Mouse (Mus musculus) forebrain, embryonic 13.5 days (tissue): Measurements from ENCODE around the gene Dip2c. TPM values are rescaled to one million over a fixed set of nuclear protein-coding genes. Genes with fewer than 3 reads are reported as not detected.

Source experiments
- ATAC-seq: fragments of 200-750 bp; cut with Nextera tagmentation; 2 replicates; pipeline ENCODE4 v1.8.0; 2017
- H3K27ac ChIP-seq: fragments of 300-500 bp; sonication (generic); 2 replicates; pipeline ENCODE4 v1.5.1; 2015; ENCODE audit warnings: inconsistent platforms, mild to moderate bottlenecking, moderate library complexity
- H3K27me3 ChIP-seq: fragments of 300-500 bp; sonication (generic); 2 replicates; pipeline ENCODE4 v1.6.1; 2015; ENCODE audit warnings: mild to moderate bottlenecking, inconsistent platforms
- H3K36me3 ChIP-seq: fragments of 300-500 bp; sonication (generic); 2 replicates; pipeline ENCODE4 v1.6.1; 2015; ENCODE audit warnings: mild to moderate bottlenecking, inconsistent platforms; ENCODE audit not compliant: poor library complexity, severe bottlenecking
- H3K4me1 ChIP-seq: fragments of 300-500 bp; sonication (generic); 2 replicates; pipeline ENCODE4 v1.6.1; 2015; ENCODE audit warnings: inconsistent platforms
- H3K4me2 ChIP-seq: fragments of 300-500 bp; sonication (generic); 2 replicates; pipeline ENCODE4 v1.6.1; 2015; ENCODE audit warnings: inconsistent platforms, mild to moderate bottlenecking, moderate library complexity
- H3K4me3 ChIP-seq: fragments of 300-500 bp; sonication (generic); 2 replicates; pipeline ENCODE4 v1.5.1; 2015; ENCODE audit warnings: mild to moderate bottlenecking, inconsistent platforms
- H3K9ac ChIP-seq: fragments of 300-500 bp; sonication (generic); 2 replicates; pipeline ENCODE4 v1.6.1; 2015; ENCODE audit warnings: mild to moderate bottlenecking, inconsistent platforms
- H3K9me3 ChIP-seq: fragments of 300-500 bp; sonication (generic); replicated peaks from 2 replicates; pipeline ENCODE4 v1.6.1; 2016; ENCODE audit warnings: inconsistent platforms
- WGBS: fragments of 180-500 bp; shearing (Covaris S2); methylation state at CpG from one replicate; pipeline ENCODE4 v1.1.7; 2015; 5-methylcytosine and 5-hydroxymethylcytosine counted together
- polyA plus RNA-seq: library from polyadenylated mRNA; unstranded; fragments of >200 nt; fragmentation: Nextera tagmentation; extraction: Ambion mirVana; gene quantifications from 2 replicates; pipeline ENCODE4 v1.2.1, GENCODE M21; 2015

Gene Dip2c
- polyA plus RNA-seq, 1 experiment from 2014 or later, result 7.2 TPM

- H3K4me2 ChIP-seq, result no peak overlapping the region
- WGBS, result 93% methylated on average over 1 of the region's 1 CpGs
- H3K36me3 ChIP-seq, result no peaks in the 10 kb centered on the region
- no peaks in the 10 kb centered on the region for H3K27me3 ChIP-seq
- H3K27ac ChIP-seq, result no peak overlapping the region
- no peaks in the 10 kb centered on the region for H3K4me1 ChIP-seq
- ATAC-seq, result no peak
- no peak overlapping the region for H3K9ac ChIP-seq
- no peak overlapping the region for H3K4me3 ChIP-seq
- 0 out of 2 replicates have a peak, but pooled peaks cover 3% of the 10 kb centered on the region for H3K9me3 ChIP-seq
Observed at GRCm38 (mm10) chr13:9429884-9430283, 153.6 kb downstream of the Dip2c start.

DNA sequence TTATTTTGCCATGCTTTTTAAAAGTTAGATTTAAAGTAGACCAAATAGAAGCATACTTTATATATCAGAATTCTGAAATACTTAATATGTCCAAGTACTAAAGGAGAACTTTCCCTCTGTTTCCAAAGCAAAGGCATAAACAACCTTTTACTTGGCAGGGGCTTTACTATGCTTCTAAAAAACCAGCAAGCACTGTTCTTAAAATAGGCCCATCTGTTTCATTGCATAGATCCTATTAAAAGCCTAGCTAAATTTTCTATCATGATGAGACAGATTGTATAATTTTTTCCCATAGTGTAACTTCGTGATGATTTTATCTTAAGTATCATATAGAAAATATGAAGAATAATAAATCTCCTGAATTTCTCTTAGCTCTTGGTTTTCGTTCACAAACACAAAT lies 154.4 kb downstream of the Dip2c start:
- Histone ChIP-seq H3K9ac (no peak overlapping the region), H3K27ac (no peak overlapping the region)

GRCm38 (mm10) chr13:9431441-9431840 lies 155.1 kb downstream of the Dip2c start:
- H3K9ac ChIP-seq, result no peak overlapping the region
- ATAC-seq, result no peak
- no peak overlapping the region for H3K4me2 ChIP-seq
- no peaks in the 10 kb centered on the region for H3K36me3 ChIP-seq
- H3K27ac ChIP-seq, result no peak overlapping the region
- no peaks in the 10 kb centered on the region for H3K27me3 ChIP-seq
- no peak overlapping the region for H3K4me3 ChIP-seq
- H3K9me3 ChIP-seq, result 0 out of 2 replicates have a peak, but pooled peaks cover 3% of the 10 kb centered on the region
- no peaks in the 10 kb centered on the region for H3K4me1 ChIP-seq

More for the DNA sequence above, 154.4 kb downstream of the Dip2c start:
- Histone ChIP-seq H3K36me3 (no peaks in the 10 kb centered on the region), H3K9me3 (0 out of 2 replicates have a peak, but pooled peaks cover 3% of the 10 kb centered on the region), H3K4me2 (no peak overlapping the region), H3K27me3 (no peaks in the 10 kb centered on the region), H3K4me3 (no peak overlapping the region), H3K4me1 (no peaks in the 10 kb centered on the region)
- WGBS, result 91% methylated on average over 2 of the region's 2 CpGs
- ATAC-seq, result no peak

DNA sequence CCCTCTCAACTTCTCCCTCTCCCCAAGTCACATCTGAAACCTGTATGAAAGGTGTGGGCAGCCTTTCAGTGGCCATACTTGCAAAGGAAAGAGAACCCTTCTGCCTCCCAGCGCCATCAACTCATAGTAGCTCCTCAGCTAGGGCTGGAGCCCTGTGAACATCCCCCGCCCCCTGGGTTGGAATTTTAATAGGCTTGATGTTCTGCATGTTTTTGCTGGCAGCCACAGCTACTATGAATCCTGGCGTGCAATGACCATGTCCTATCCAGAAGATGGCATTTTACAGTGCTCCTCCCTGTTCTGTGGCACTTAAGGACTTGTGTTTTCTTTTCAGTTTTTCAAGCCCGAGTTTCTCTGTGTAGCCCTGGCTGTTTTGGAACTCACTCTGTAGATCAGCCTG lies 166.7 kb downstream of the Dip2c start:
- Histone ChIP-seq H3K4me1 (no peaks in the 10 kb centered on the region), H3K4me3 (no peak overlapping the region), H3K9ac (no peak overlapping the region), H3K27me3 (no peaks in the 10 kb centered on the region), H3K36me3 (no peaks in the 10 kb centered on the region), H3K4me2 (no peak overlapping the region), H3K27ac (no peak overlapping the region), H3K9me3 (no peaks in the 10 kb centered on the region; the same call in 1 of the 2 replicates)
- no peak for ATAC-seq
- whole genome bisulfite sequencing, result 80% methylated on average over 4 of the region's 4 CpGs

- no peaks in the 10 kb centered on the region; the same call in 1 of the 2 replicates for H3K9me3 ChIP-seq
- H3K4me1 ChIP-seq, result no peaks in the 10 kb centered on the region
- 89% methylated on average over 6 of the region's 6 CpGs for WGBS
Observed at GRCm38 (mm10) chr13:9445533-9446294, 169.4 kb downstream of the Dip2c start.

GRCm38 (mm10) chr13:9446448-9447115 lies 170.3 kb downstream of the Dip2c start:
- 96% methylated on average over 4 of the region's 4 CpGs for WGBS
- H3K36me3 ChIP-seq, result no peaks in the 10 kb centered on the region
- ATAC-seq, result no peak
- no peaks in the 10 kb centered on the region for H3K4me1 ChIP-seq
- H3K4me3 ChIP-seq, result no peak overlapping the region
- H3K27me3 ChIP-seq, result no peaks in the 10 kb centered on the region
- H3K27ac ChIP-seq, result no peak overlapping the region
- no peak overlapping the region for H3K9ac ChIP-seq
- no peaks in the 10 kb centered on the region; the same call in 1 of the 2 replicates for H3K9me3 ChIP-seq
- no peak overlapping the region for H3K4me2 ChIP-seq

More at GRCm38 (mm10) chr13:9445533-9446294, 169.4 kb downstream of the Dip2c start:
- Histone ChIP-seq H3K36me3 (no peaks in the 10 kb centered on the region), H3K4me2 (no peak overlapping the region), H3K4me3 (no peak overlapping the region), H3K27ac (no peak overlapping the region), H3K27me3 (no peaks in the 10 kb centered on the region), H3K9ac (no peak overlapping the region)
- no peak for ATAC-seq

DNA sequence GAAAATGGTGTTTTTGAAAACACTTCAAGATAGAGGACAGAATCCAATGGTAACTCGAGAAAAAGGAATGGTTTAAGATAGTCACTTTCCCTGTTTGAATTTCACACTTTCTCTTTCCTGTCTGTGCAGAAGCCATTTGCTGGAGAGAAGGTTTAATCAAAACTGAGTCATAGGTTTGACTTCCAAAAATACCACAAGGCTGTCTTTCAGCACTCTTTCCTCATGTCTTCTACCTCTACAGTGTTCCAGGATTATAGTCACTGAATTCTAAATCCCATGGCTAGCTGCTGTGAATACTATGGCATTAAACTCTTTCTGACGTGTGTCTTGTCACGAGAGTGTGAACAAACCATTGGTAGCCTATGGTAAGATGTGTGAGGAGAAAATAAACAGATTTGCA lies 173.9 kb downstream of the Dip2c start:
- Histone ChIP-seq H3K36me3 (no peaks in the 10 kb centered on the region), H3K9me3 (no peaks in the 10 kb centered on the region), H3K4me1 (no peaks in the 10 kb centered on the region), H3K4me3 (no peak overlapping the region), H3K27ac (no peak overlapping the region), H3K27me3 (no peaks in the 10 kb centered on the region), H3K4me2 (no peak overlapping the region), H3K9ac (no peak overlapping the region)
- 80% methylated on average over 3 of the region's 3 CpGs for WGBS
- ATAC-seq, result no peak

DNA sequence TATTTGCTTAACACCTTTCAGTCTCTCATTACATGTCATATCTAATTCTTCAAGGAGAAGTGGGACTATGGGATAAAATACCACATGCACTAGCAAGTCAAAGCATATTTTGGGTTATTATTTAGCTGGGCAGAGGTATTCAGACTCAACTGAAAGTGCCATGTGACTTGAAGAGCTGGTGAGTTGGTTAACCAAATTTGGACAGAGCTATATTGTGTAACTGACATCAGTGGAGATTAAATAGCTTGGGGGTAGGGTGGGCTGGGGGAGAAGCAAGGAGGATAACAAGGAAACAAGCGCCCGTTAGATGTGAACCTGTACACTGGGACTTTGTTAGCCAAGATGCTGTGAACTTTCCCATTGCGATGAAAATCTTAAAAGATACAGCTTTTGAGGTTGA lies 175.6 kb downstream of the Dip2c start:
- Histone ChIP-seq H3K4me1 (no peaks in the 10 kb centered on the region), H3K9ac (no peak overlapping the region), H3K36me3 (no peaks in the 10 kb centered on the region), H3K27me3 (no peaks in the 10 kb centered on the region), H3K4me2 (no peak overlapping the region), H3K9me3 (no peaks in the 10 kb centered on the region), H3K27ac (no peak overlapping the region), H3K4me3 (no peak overlapping the region)
- no peak for ATAC-seq
- WGBS, result 63% methylated on average over 3 of the region's 3 CpGs

GRCm38 (mm10) chr13:9454426-9455177 lies 178.3 kb downstream of the Dip2c start:
- WGBS, result 64% methylated on average over 4 of the region's 4 CpGs
- no peaks in the 10 kb centered on the region for H3K9me3 ChIP-seq
- ATAC-seq, result no peak

GRCm38 (mm10) chr13:9455979-9456378 lies 179.7 kb downstream of the Dip2c start:
- Histone ChIP-seq H3K4me3 (no peak overlapping the region), H3K9me3 (no peaks in the 10 kb centered on the region), H3K9ac (no peak overlapping the region), H3K4me2 (no peak overlapping the region), H3K36me3 (no peaks in the 10 kb centered on the region), H3K27ac (no peak overlapping the region), H3K4me1 (no peaks in the 10 kb centered on the region), H3K27me3 (no peaks in the 10 kb centered on the region)
- WGBS, result 63% methylated on average over 1 of the region's 1 CpGs
- no peak for ATAC-seq

More at GRCm38 (mm10) chr13:9454426-9455177, 178.3 kb downstream of the Dip2c start:
- Histone ChIP-seq H3K27ac (no peak overlapping the region), H3K27me3 (no peaks in the 10 kb centered on the region), H3K4me2 (no peak overlapping the region), H3K36me3 (no peaks in the 10 kb centered on the region), H3K4me3 (no peak overlapping the region), H3K4me1 (no peaks in the 10 kb centered on the region), H3K9ac (no peak overlapping the region)

GRCm38 (mm10) chr13:9457420-9458308 lies 181.3 kb downstream of the Dip2c start:
- WGBS, result 94% methylated on average over 8 of the region's 8 CpGs
- Histone ChIP-seq H3K27ac (no peak overlapping the region), H3K36me3 (no peaks in the 10 kb centered on the region), H3K4me1 (no peaks in the 10 kb centered on the region), H3K27me3 (no peaks in the 10 kb centered on the region), H3K4me3 (no peak overlapping the region), H3K4me2 (no peak overlapping the region), H3K9ac (no peak overlapping the region), H3K9me3 (no peaks in the 10 kb centered on the region)
- ATAC-seq, result no peak
